Mouse (Mus musculus): ENCODE results near the gene Irf2bp1. TPM values are rescaled to one million over a fixed set of nuclear protein-coding genes. Genes with fewer than 3 reads are reported as not detected.

Irf2bp1 gene
- polyA plus RNA-seq (2017; shearing (Covaris generic)), result 10 to 100 TPM; 36.4 to 40.1 TPM

DNA sequence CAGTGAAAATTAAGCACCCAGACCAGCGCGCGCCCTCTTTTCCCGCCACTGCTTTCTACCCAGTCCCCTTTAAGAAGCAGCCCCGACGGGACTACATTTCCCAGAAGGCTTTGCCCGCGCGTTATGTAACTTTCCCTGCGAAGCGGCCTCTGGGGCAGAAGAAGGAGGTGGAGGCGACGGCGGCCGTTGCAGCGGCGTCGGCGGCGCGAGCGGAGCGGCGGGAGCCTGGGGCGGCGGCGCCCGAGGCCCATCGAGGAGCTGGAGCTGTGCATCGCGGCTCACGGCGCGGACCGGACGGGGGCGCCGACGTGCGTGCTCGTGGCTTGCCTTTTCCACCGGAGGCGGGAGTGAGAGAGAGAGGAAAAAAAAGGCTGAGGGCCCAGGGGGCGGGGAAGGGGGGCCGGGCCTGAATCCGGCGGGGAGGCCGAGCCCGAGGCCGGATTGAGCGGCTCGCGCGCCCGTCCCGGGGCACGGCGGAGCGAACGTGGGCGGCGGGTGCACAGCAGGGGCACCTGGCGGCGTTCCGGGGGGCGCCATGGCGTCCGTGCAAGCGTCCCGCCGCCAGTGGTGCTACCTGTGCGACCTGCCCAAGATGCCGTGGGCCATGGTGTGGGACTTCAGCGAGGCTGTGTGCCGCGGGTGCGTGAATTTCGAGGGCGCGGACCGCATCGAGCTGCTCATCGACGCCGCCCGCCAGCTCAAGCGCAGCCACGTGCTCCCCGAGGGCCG, at the start of gene Irf2bp1:
Gene Irf2bp1, plus strand, starts transcription at position 143 of the 729 bp plus-strand sequence.

DNA sequence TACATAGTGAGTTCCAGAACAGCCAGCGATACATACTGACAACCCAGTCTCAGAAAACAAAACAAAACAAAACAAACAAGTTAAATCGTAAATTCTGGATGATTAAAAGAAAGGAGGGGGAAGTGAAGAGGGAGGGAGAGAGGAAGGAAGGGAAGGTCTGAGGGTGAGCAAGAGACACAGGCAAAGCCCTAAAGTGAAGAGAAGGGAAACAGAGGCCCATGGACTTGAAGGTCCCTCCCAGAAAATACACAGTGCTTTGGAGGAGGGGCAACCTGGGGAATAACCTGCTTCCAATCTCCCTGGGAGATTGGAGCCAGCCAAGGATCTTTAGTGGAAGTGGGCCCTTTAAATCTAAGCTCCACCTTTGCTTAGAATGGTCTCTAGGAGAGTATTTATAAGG, 16.7 kb upstream of the Irf2bp1 start, which contains the start of gene Nanos2:
Gene Nanos2, plus strand, starts transcription at position 301 of the 400 bp plus-strand sequence.

DNA sequence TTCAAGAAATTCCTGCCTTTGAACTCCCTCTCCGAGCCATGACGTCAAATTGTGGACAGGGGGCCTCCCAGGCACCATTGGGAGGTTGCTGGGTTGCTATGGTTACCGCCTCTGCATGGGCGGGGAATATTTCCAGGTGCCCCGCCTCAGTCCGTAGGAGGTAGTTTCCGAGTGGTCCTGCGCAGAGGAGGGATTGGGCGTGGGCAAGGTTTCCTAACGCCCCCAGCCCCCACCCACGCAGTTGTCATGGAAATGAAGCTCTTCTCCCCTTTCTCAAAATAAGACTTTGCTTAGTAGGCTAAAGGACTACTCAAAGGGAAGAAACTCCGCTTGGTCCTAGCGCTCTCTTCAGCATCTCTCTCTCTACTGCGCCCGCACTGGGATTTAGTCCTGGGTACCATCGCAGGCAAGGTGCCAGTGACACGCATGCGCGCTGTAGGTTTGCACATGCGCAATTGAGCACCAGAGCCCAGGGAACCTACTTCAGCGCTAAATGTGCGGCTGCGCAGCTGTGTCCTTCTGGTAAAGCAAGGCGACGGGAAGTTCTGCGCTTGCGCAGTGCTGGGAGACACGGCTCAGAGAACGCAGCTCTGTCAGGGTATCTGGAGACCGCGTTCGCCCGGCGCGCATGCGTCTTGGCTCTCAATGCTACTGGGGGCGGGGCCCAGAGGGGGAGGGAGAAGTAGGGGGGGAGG, 13.1 kb upstream of the Irf2bp1 start, which contains the start of gene Mypop:
Gene Mypop, plus strand, starts transcription at position 645 of the 695 bp plus-strand sequence.

DNA sequence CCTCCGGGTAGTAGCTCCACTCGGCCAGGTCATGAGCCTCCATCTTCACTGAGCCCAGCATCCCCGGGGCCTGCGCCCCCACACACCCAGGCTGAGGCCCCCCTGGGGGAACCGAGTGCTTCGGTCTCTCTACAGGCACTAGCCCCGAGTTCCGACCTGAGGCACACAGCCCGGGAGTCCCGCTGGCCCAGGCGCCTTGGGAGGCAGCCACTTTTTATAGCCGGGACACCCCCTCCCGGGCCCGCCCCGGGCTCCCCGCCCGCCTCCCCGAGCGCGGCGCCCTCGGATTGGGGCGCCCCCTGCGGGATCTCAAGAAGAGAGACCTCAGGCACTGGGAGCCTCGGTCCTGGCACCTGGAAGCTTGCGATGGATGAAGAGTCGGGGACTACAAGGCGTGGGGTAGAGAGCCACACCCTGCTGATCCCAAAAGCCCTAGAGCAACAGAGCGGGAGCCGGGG, 19.5 kb downstream of the Irf2bp1 start, which contains the start of gene Foxa3:
Gene Foxa3, minus strand, starts transcription at position 182 of the 458 bp plus-strand sequence.

DNA sequence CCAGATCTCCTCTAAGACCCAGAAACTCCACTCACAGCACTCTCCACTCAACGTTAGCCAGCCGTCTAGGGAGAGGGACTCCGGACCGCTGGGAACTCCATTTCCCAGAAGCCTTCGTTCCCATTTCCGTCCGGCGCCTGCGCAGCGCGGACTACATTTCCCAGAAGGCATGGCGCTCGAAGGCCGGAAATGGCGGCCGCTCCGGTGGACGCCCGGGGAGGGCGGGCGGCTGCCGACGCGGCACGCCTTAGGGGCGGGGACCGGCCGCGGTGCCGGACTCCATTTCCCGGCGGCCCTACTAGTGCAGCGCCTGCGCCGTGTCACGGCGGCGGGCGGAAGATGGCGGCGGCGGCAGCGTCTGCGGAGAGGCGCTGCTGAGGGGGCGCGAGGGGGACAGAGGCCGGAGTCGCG, 20.3 kb downstream of the Irf2bp1 start, which contains the start of gene Sympk:
Gene Sympk, plus strand, starts transcription at position 282 of the 411 bp plus-strand sequence.

DNA sequence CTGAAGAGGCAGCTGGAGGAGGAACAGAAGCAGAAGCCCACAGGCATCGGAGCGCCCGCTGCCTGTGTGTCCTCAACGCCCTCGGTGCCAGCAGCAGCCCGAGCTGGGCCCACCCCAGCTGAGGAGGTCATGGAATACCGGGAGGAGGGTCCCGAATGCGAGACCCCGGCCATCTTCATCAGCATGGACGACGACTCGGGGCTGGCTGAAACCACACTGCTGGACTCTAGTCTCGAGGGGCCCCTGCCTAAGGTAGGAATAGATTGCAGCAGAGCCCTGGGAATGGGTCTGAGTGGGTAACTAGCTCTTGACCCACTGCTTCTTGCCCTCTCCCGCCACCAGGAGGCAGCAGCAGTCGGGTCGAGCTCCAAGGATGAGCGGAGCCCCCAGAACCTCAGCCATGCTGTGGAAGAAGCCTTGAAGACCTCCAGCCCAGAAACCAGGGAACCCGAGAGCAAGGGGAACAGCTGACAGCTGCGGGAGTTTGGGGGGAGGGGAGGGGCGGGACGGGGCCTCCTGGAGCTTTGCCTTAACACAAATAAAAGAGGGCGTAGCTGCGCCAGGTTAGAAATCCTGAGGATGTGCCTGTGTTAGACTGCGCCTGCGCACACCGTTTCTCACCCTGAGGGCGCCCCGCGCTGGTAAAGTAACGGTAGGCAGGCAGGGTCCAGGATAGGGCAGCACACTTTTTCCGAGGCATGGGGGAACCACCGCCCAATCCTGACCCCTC, 50.4 kb downstream of the Irf2bp1 start, which contains the start of gene Rsph6a:
Gene Rsph6a, plus strand, starts transcription at position 644 of the 730 bp plus-strand sequence.

Other genes with a start within 250 kb of the Irf2bp1 start
- not detected for gene Psg19, start 205.5 kb upstream of the Irf2bp1 start, polyA plus RNA-seq (2017; shearing (Covaris generic))
- gene Psg17, start 182.4 kb upstream of the Irf2bp1 start, polyA plus RNA-seq (2017; shearing (Covaris generic)), result not detected
- gene Mill2, start 164.1 kb upstream of the Irf2bp1 start, polyA plus RNA-seq (2017; shearing (Covaris generic)), result under 1 TPM in 1 of 2 experiments, not detected in 1; 0.77 TPM
- 100 to 1,000 TPM; 131 to 365 TPM for gene Pglyrp1, start 132.7 kb upstream of the Irf2bp1 start, polyA plus RNA-seq (2017; shearing (Covaris generic))
- gene Ccdc61, start 93.6 kb upstream of the Irf2bp1 start, polyA plus RNA-seq (2017; shearing (Covaris generic)), result 10 to 100 TPM; 29.2 to 30.6 TPM
- under 1 TPM in 1 of 2 experiments, not detected in 1; 0.05 TPM for gene Nova2, start 78.2 kb upstream of the Irf2bp1 start, polyA plus RNA-seq (2017; shearing (Covaris generic))
- gene Nanos2, start 16.6 kb upstream of the Irf2bp1 start, polyA plus RNA-seq (2017; shearing (Covaris generic)), result under 1 TPM in 1 of 2 experiments, not detected in 1; 0.23 TPM
- 1 to 10 TPM; 5.2 to 9.4 TPM for gene Mypop, start 12.8 kb upstream of the Irf2bp1 start, polyA plus RNA-seq (2017; shearing (Covaris generic))
- gene Foxa3, start 19.5 kb downstream of the Irf2bp1 start, polyA plus RNA-seq (2017; shearing (Covaris generic)), result not detected
- gene Sympk, start 20.3 kb downstream of the Irf2bp1 start, polyA plus RNA-seq (2017; shearing (Covaris generic)), result 10 to 100 TPM; 18.4 to 25.8 TPM
- gene Rsph6a, start 50.6 kb downstream of the Irf2bp1 start, polyA plus RNA-seq (2017; shearing (Covaris generic)), result not detected
- gene Dmwd, start 72.2 kb downstream of the Irf2bp1 start, polyA plus RNA-seq (2017; shearing (Covaris generic)), result 1 to 10 TPM in 1 of 2 experiments, under 1 TPM in 1; 0.13 to 1.2 TPM
- gene Dmpk, start 79.8 kb downstream of the Irf2bp1 start, polyA plus RNA-seq (2017; shearing (Covaris generic)), result under 1 TPM in 1 of 2 experiments, not detected in 1; 0.23 TPM
- gene Six5, start 90.5 kb downstream of the Irf2bp1 start, polyA plus RNA-seq (2017; shearing (Covaris generic)), result under 1 TPM in 1 of 2 experiments, not detected in 1; 0.61 TPM
- gene Gm4969, start 114.3 kb downstream of the Irf2bp1 start, polyA plus RNA-seq (2017; shearing (Covaris generic)), result not detected
- gene Fbxo46, start 115.8 kb downstream of the Irf2bp1 start, polyA plus RNA-seq (2017; shearing (Covaris generic)), result 10 to 100 TPM in 1 of 2 experiments, 1 to 10 TPM in 1; 9.4 to 18.5 TPM
- gene Qpctl, start 145.2 kb downstream of the Irf2bp1 start, polyA plus RNA-seq (2017; shearing (Covaris generic)), result 10 to 100 TPM in 1 of 2 experiments, 1 to 10 TPM in 1; 9.8 to 10.7 TPM
- 10 to 100 TPM; 43.7 to 53.5 TPM for gene Snrpd2, start 145.7 kb downstream of the Irf2bp1 start, polyA plus RNA-seq (2017; shearing (Covaris generic))
- under 1 TPM in 1 of 2 experiments, not detected in 1; 0.37 TPM for gene Gipr, start 162.1 kb downstream of the Irf2bp1 start, polyA plus RNA-seq (2017; shearing (Covaris generic))
- gene Eml2, start 172.4 kb downstream of the Irf2bp1 start, polyA plus RNA-seq (2017; shearing (Covaris generic)), result 10 to 100 TPM; 21.8 to 28.3 TPM
- under 1 TPM; 0.16 to 0.17 TPM for gene Gpr4, start 208.5 kb downstream of the Irf2bp1 start, polyA plus RNA-seq (2017; shearing (Covaris generic))
- gene Opa3, start 224.3 kb downstream of the Irf2bp1 start, polyA plus RNA-seq (2017; shearing (Covaris generic)), result 10 to 100 TPM; 17.5 to 19.0 TPM

All from activated CD4-positive, CD25-positive, alpha-beta regulatory T cell (primary cell).